Mouse (Mus musculus) midbrain, postnatal 0 days (tissue): ENCODE results near the gene Slc25a33. TPM values are rescaled to one million over a fixed set of nuclear protein-coding genes. Genes with fewer than 3 reads are reported as not detected.

Experiments
- ATAC-seq: fragments of 200-750 bp; cut with Nextera tagmentation; 2 replicates; pipeline ENCODE4 v1.8.0; 2017; ENCODE audit warnings: moderate number of reproducible peaks, mild to moderate bottlenecking, moderate TSS enrichment, moderate library complexity; ENCODE audit not compliant: low FRiP score
- DNase-seq: peaks from one replicate; pipeline ENCODE4 v3.0.0-alpha.2; 2015; ENCODE audit warnings: low spot score
- H3K27ac ChIP-seq: fragments of 300-500 bp; sonication (generic); 2 replicates; pipeline ENCODE4 v1.5.1; 2014; ENCODE audit warnings: low read depth, mild to moderate bottlenecking, low read length, mixed read lengths
- H3K27me3 ChIP-seq: fragments of 300-500 bp; sonication (generic); 2 replicates; pipeline ENCODE4 v1.6.1; 2014; ENCODE audit warnings: low read length, control low read depth, mixed read lengths; ENCODE audit not compliant: insufficient read depth
- H3K36me3 ChIP-seq: fragments of 300-500 bp; sonication (generic); 2 replicates; pipeline ENCODE4 v1.6.1; 2014; ENCODE audit warnings: low read length, control low read depth, mixed read lengths; ENCODE audit not compliant: insufficient read depth
- H3K4me1 ChIP-seq: fragments of 300-500 bp; sonication (generic); 2 replicates; pipeline ENCODE4 v1.6.1; 2014; ENCODE audit warnings: mild to moderate bottlenecking, control low read depth, antibody characterized with exemption, low read length, mixed read lengths; ENCODE audit not compliant: insufficient read depth
- H3K4me2 ChIP-seq: fragments of 300-500 bp; sonication (generic); 2 replicates; pipeline ENCODE4 v1.6.1; 2014; ENCODE audit warnings: low read depth, mild to moderate bottlenecking, low read length, mixed read lengths; ENCODE audit not compliant: poor library complexity, severe bottlenecking
- H3K4me3 ChIP-seq: fragments of 300-500 bp; sonication (generic); 2 replicates; pipeline ENCODE4 v1.5.1; 2014; ENCODE audit warnings: low read depth, mild to moderate bottlenecking, low read length, moderate library complexity
- H3K9ac ChIP-seq: fragments of 300-500 bp; sonication (generic); replicated peaks from 2 replicates; pipeline ENCODE4 v1.6.1; 2014; ENCODE audit warnings: mild to moderate bottlenecking, low read length, moderate library complexity, mixed read lengths; ENCODE audit not compliant: poor library complexity, severe bottlenecking
- H3K9me3 ChIP-seq: fragments of 300-500 bp; sonication (generic); 2 replicates; pipeline ENCODE4 v1.6.1; 2016; ENCODE audit warnings: low read length, control low read depth
- CTCF ChIP-seq: IDR thresholded peaks from 2 replicates; pipeline ENCODE4 v1.5.1; 2016; ENCODE audit warnings: antibody characterized with exemption, mild to moderate bottlenecking
- WGBS: fragments of 180-500 bp; shearing (Covaris S2); extraction: QIAGEN DNeasy Blood & Tissue Kit; methylation state at CpG from one replicate; pipeline ENCODE4 v1.1.7; 2014; 5-methylcytosine and 5-hydroxymethylcytosine counted together
- polyA plus RNA-seq: library from polyadenylated mRNA; unstranded; fragments of >200 nt; fragmentation: Nextera tagmentation; extraction: Ambion mirVana; gene quantifications from 2 replicates; pipeline ENCODE4 v1.2.1, GENCODE M21; 2015
- total RNA-seq: library from RNA; depleted of rRNA; stranded (reverse); fragments of >200 nt; gene quantifications from 2 replicates; pipeline ENCODE4 v1.2.3, GENCODE M21; 2014

Slc25a33 gene
- total and polyA plus RNA-seq, 2 experiments from 2014 or later = 16.6 to 32.7 TPM

- no peak overlapping the region for H3K27ac ChIP-seq
- ATAC-seq (no peak), DNase-seq (no peak)
- peaks cover 49% of the 10 kb centered on the region for H3K36me3 ChIP-seq
- H3K4me3 ChIP-seq = no peak overlapping the region
- H3K4me2 ChIP-seq = no peak overlapping the region
- no peaks in the 10 kb centered on the region for H3K27me3 ChIP-seq
- H3K9me3 ChIP-seq = no peaks in the 10 kb centered on the region
- H3K9ac ChIP-seq = no peak overlapping the region
- H3K4me1 ChIP-seq = no peaks in the 10 kb centered on the region
- no peak for TF ChIP-seq CTCF
- WGBS = 89% methylated on average over 8 of the region's 8 CpGs
Observed at GRCm38 (mm10) chr4:149721163-149721562, 52.9 kb downstream of the Slc25a33 start.

- Histone ChIP-seq H3K4me2 (no peak overlapping the region), H3K9me3 (no peaks in the 10 kb centered on the region), H3K27ac (no peak overlapping the region), H3K9ac (no peak overlapping the region), H3K4me1 (no peaks in the 10 kb centered on the region), H3K36me3 (peaks cover 52% of the 10 kb centered on the region), H3K27me3 (no peaks in the 10 kb centered on the region), H3K4me3 (no peak overlapping the region)
- TF ChIP-seq CTCF = peak; percentile 77
- WGBS = 72% methylated on average over 6 of the region's 6 CpGs
- DNase-seq (peak; percentile 69), ATAC-seq (no peak)
Observed at GRCm38 (mm10) chr4:149719686-149720085, 54.4 kb downstream of the Slc25a33 start.

DNA sequence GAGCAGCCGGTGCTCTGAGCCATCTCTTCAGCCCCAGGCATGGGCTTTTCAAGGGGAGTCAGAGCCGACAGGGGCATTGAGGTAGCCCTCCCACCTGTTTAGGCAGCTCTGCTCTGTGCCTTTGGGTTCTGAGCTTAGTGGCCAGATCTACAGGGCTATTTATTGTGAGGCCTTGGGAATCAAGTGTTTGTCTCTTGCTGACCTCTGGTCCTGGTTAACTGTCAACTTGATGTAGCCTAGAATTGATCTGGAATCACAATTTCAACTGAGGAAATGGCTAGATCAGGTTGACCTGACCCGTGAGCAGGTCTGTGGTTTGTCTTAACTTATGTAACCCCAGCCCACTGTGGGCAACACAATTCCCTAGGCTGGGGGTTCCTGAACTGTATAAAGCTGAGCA, 59.5 kb downstream of the Slc25a33 start:
- WGBS = 85% methylated on average over 3 of the region's 3 CpGs
- Histone ChIP-seq H3K27ac (no peak overlapping the region), H3K4me3 (no peak overlapping the region), H3K27me3 (no peaks in the 10 kb centered on the region), H3K9me3 (no peaks in the 10 kb centered on the region), H3K36me3 (peaks cover 41% of the 10 kb centered on the region), H3K4me2 (no peak overlapping the region), H3K9ac (no peak overlapping the region), H3K4me1 (no peaks in the 10 kb centered on the region)
- ATAC-seq (no peak), DNase-seq (no peak)
- no peak for TF ChIP-seq CTCF

DNA sequence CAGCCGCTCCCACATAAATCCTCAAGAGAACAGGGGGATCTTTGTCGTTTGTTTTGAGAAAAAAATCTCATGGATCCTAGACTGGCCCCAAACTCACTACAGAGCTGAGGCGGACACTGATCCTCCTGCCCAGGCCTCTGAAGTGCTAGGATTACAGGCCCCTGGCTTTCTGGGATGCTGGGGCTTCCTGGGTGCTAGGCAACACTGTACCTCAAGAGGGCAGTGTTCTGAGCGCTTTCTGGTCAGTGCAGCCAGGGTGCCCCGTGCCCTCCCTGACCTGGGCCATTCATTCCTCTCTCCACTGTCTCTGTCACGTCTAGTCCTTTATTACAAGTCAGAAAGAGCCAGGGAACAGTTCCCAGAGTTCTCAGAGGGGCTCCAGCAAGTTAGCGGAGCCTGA, 62.1 kb downstream of the Slc25a33 start:
- Histone ChIP-seq H3K9ac (no peak overlapping the region), H3K9me3 (no peaks in the 10 kb centered on the region), H3K36me3 (peaks cover 16% of the 10 kb centered on the region), H3K27me3 (no peaks in the 10 kb centered on the region), H3K4me1 (no peaks in the 10 kb centered on the region), H3K4me2 (no peak overlapping the region), H3K27ac (no peak overlapping the region), H3K4me3 (no peak overlapping the region)
- TF ChIP-seq CTCF = peak; percentile 73
- peak; percentile 40 for DNase-seq
- no peak for ATAC-seq
- 25% methylated on average over 7 of the region's 7 CpGs for WGBS

GRCm38 (mm10) chr4:149711485-149711884, 62.6 kb downstream of the Slc25a33 start:
- no peak overlapping the region for H3K27ac ChIP-seq
- 96% methylated on average over 5 of the region's 5 CpGs for WGBS
- H3K9me3 ChIP-seq = no peaks in the 10 kb centered on the region
- DNase-seq (no peak), ATAC-seq (no peak)
- no peak for TF ChIP-seq CTCF
- H3K4me2 ChIP-seq = no peak overlapping the region
- peaks cover 11% of the 10 kb centered on the region for H3K36me3 ChIP-seq
- no peak overlapping the region for H3K4me3 ChIP-seq
- no peaks in the 10 kb centered on the region for H3K27me3 ChIP-seq
- H3K9ac ChIP-seq = no peak overlapping the region
- H3K4me1 ChIP-seq = no peaks in the 10 kb centered on the region

- Histone ChIP-seq H3K27ac (no peak overlapping the region), H3K27me3 (no peaks in the 10 kb centered on the region), H3K4me3 (no peak overlapping the region), H3K36me3 (peaks cover 5% of the 10 kb centered on the region; the same call in 1 of the 2 replicates), H3K4me2 (no peak overlapping the region), H3K4me1 (no peaks in the 10 kb centered on the region), H3K9me3 (no peaks in the 10 kb centered on the region), H3K9ac (no peak overlapping the region)
- WGBS = 25% methylated on average over 5 of the region's 5 CpGs
- ATAC-seq (no peak), DNase-seq (peak; percentile 64)
- TF ChIP-seq CTCF = peak; percentile 72
Observed at GRCm38 (mm10) chr4:149710510-149710909, 63.6 kb downstream of the Slc25a33 start.
